Mouse (Mus musculus): ENCODE measurements around the gene Clba1. TPM values are rescaled to one million over a fixed set of nuclear protein-coding genes. Genes with fewer than 3 reads are reported as not detected.

Gene Clba1
- polyA plus RNA-seq, 1 experiment from 2014 or later = 4.1 TPM

GRCm38 (mm10) chr12:112793601-112794355 is 15.0 kb upstream of the Clba1 start:
- Histone ChIP-seq H3K4me2 (ENCODE audit: low read depth, low read length) (no peak overlapping the region), H3K36me3 (ENCODE audit: control insufficient read depth, insufficient read depth, low read length) (no peaks in the 10 kb centered on the region), H3K9me3 (ENCODE audit: control insufficient read depth, low read length) (no peaks in the 10 kb centered on the region), H3K4me1 (ENCODE audit: control insufficient read depth, insufficient read depth, low read length) (peaks cover 52% of the 10 kb centered on the region), H3K9ac (ENCODE audit: low read depth, low read length) (no peak overlapping the region), H3K27me3 (replicated peaks; ENCODE audit: control insufficient read depth, insufficient read depth, low read length) (no peaks in the 10 kb centered on the region), H3K4me3 (ENCODE audit: low read length) (no peak overlapping the region), H3K27ac (ENCODE audit: low read length) (no peak overlapping the region)
- ATAC-seq = peak; percentile 43
- 62% methylated on average over 13 of the region's 13 CpGs for whole genome bisulfite sequencing

DNA sequence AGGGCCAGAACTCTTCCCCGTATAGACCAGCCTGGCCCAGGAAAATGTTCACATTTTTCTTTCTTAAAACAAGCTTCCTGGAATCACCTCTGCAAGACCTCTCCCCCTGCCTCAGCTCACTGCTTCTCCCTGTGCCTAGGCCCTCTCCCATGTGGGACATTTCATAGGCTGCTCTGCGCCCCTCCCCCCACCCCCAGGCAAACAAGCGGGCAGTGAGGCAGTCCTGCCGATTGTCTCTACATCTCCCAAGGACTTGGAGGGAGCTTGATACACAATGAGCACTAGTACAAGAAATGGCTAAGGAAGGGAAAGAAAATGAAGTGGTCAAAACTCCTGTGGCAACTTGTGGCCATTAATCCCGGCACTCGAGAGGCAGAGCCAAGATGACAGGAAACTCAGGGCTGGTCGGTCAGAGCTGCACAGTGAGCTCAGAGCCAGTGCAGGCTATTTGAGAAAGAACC is 14.4 kb upstream of the Clba1 start:
- no peaks in the 10 kb centered on the region for H3K27me3 ChIP-seq (replicated peaks; ENCODE audit: control insufficient read depth, insufficient read depth, low read length)
- 24% methylated on average over 7 of the region's 7 CpGs for WGBS
- no peaks in the 10 kb centered on the region for H3K9me3 ChIP-seq (ENCODE audit: control insufficient read depth, low read length)
- peaks cover 58% of the 10 kb centered on the region for H3K4me1 ChIP-seq (ENCODE audit: control insufficient read depth, insufficient read depth, low read length)
- 0 out of 2 replicates have a peak overlapping the region, but pooled peaks have one; percentile 6 for H3K4me3 ChIP-seq (ENCODE audit: low read length)
- H3K27ac ChIP-seq (ENCODE audit: low read length) = peak overlapping the region; percentile 23; the same call in 1 of the 2 replicates
- no peak for ATAC-seq
- H3K4me2 ChIP-seq (ENCODE audit: low read depth, low read length) = peak overlapping the region; percentile 27; the same call in 1 of the 2 replicates
- H3K36me3 ChIP-seq (ENCODE audit: control insufficient read depth, insufficient read depth, low read length) = no peaks in the 10 kb centered on the region
- 0 out of 2 replicates have a peak overlapping the region, but pooled peaks have one; percentile 30 for H3K9ac ChIP-seq (ENCODE audit: low read depth, low read length)

GRCm38 (mm10) chr12:112794998-112795397 is 13.7 kb upstream of the Clba1 start:
- H3K27me3 ChIP-seq (replicated peaks; ENCODE audit: control insufficient read depth, insufficient read depth, low read length) = no peaks in the 10 kb centered on the region
- H3K36me3 ChIP-seq (ENCODE audit: control insufficient read depth, insufficient read depth, low read length) = no peaks in the 10 kb centered on the region
- WGBS = 88% methylated on average over 5 of the region's 5 CpGs
- H3K9ac ChIP-seq (ENCODE audit: low read depth, low read length) = peak overlapping the region; percentile 30
- peak overlapping the region; percentile 16; the same call in 1 of the 2 replicates for H3K27ac ChIP-seq (ENCODE audit: low read length)
- H3K9me3 ChIP-seq (ENCODE audit: control insufficient read depth, low read length) = no peaks in the 10 kb centered on the region
- peak overlapping the region; percentile 27 for H3K4me2 ChIP-seq (ENCODE audit: low read depth, low read length)
- peak overlapping the region; percentile 18; the same call in 1 of the 2 replicates for H3K4me3 ChIP-seq (ENCODE audit: low read length)
- ATAC-seq = no peak
- peaks cover 58% of the 10 kb centered on the region for H3K4me1 ChIP-seq (ENCODE audit: control insufficient read depth, insufficient read depth, low read length)

DNA sequence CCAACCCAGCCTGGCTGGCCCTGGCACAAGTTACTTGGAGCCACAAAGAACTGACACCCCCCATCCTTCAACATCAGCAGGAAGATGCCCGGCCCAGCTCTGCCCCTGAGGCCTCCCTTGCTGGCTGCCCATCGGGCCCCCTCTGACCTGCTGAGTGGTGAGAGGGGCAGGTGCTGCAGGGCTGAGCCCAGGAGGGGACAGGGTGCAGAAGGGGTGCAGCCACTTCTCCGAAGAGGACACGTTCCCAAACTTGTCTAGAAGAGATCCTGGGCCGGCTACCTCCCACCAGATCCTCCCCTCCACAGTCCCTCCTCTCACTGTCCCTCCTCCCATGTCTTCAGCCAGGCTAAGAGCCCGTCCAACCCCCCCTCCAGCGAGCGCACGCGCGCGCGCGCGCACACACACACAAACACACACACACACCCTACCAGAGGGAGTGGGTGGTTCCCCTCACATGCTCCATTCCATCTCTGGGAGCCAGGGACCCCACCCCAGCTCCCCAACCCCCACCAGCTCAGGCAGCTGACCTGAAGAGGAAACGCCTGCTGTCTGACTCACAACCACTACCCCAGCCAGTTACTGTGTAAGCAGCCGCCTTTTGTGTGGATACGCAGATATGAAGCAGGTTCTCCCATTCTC is 13.2 kb upstream of the Clba1 start:
- Histone ChIP-seq H3K27ac (ENCODE audit: low read length) (peak overlapping the region; percentile 16; the same call in 1 of the 2 replicates), H3K36me3 (ENCODE audit: control insufficient read depth, insufficient read depth, low read length) (no peaks in the 10 kb centered on the region), H3K4me2 (ENCODE audit: low read depth, low read length) (peak overlapping the region; percentile 27), H3K4me3 (ENCODE audit: low read length) (peak overlapping the region; percentile 18), H3K9me3 (ENCODE audit: control insufficient read depth, low read length) (no peaks in the 10 kb centered on the region), H3K4me1 (ENCODE audit: control insufficient read depth, insufficient read depth, low read length) (peaks cover 58% of the 10 kb centered on the region), H3K9ac (ENCODE audit: low read depth, low read length) (peak overlapping the region; percentile 30; the same call in 1 of the 2 replicates), H3K27me3 (replicated peaks; ENCODE audit: control insufficient read depth, insufficient read depth, low read length) (no peaks in the 10 kb centered on the region)
- 36% methylated on average over 18 of the region's 18 CpGs for WGBS
- ATAC-seq = peak; percentile 32; the same call in 1 of the 2 replicates

- WGBS = 45% methylated on average over 17 of the region's 17 CpGs
- Histone ChIP-seq H3K9me3 (ENCODE audit: control insufficient read depth, low read length) (no peaks in the 10 kb centered on the region), H3K4me1 (ENCODE audit: control insufficient read depth, insufficient read depth, low read length) (peaks cover 61% of the 10 kb centered on the region), H3K27me3 (replicated peaks; ENCODE audit: control insufficient read depth, insufficient read depth, low read length) (peaks cover 9% of the 10 kb centered on the region; the same call in 1 of the 2 replicates), H3K4me3 (ENCODE audit: low read length) (no peak overlapping the region), H3K9ac (ENCODE audit: low read depth, low read length) (no peak overlapping the region), H3K4me2 (ENCODE audit: low read depth, low read length) (no peak overlapping the region), H3K36me3 (ENCODE audit: control insufficient read depth, insufficient read depth, low read length) (no peaks in the 10 kb centered on the region), H3K27ac (ENCODE audit: low read length) (no peak overlapping the region)
- ATAC-seq = no peak
These were observed 11.9 kb upstream of the Clba1 start for GRCm38 (mm10) chr12:112796551-112797510.

DNA sequence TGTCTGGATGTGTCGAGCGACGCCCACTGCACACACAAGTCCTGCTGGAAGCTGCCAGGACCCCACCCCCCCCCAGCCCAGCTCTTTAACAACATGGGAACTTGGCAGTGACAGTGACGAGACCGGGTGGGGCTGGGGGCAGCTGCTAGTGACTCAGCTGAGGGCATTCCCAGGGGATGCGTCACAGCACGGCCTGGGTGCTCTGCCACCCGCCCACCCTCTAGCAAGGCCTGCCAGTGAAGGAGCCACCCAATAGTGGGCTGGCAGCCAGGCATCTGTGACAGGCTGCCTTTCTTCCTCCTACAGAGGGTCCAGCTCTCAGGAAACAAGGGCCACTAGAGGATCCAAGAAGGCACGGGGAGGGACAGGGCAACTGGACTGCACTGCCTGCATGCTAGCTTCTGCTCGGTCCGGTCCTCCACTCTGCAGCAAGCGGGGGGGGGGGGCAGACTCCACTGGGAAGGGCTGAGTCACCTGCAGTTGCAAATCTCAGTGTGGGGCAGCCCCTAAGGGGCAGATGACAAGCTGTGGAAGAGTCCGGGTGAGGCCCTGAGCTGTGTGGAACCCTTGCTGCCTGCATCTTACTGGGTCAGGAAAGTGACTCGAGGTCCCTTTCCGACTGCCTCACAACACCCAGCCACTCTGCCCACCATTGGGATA is 10.9 kb upstream of the Clba1 start:
- Histone ChIP-seq H3K27me3 (replicated peaks; ENCODE audit: control insufficient read depth, insufficient read depth, low read length) (peaks cover 9% of the 10 kb centered on the region; the same call in 1 of the 2 replicates), H3K4me3 (ENCODE audit: low read length) (no peak overlapping the region), H3K27ac (ENCODE audit: low read length) (no peak overlapping the region), H3K9ac (ENCODE audit: low read depth, low read length) (0 out of 2 replicates have a peak overlapping the region, but pooled peaks have one; percentile 4), H3K9me3 (ENCODE audit: control insufficient read depth, low read length) (no peaks in the 10 kb centered on the region), H3K36me3 (ENCODE audit: control insufficient read depth, insufficient read depth, low read length) (no peaks in the 10 kb centered on the region), H3K4me2 (ENCODE audit: low read depth, low read length) (no peak overlapping the region), H3K4me1 (ENCODE audit: control insufficient read depth, insufficient read depth, low read length) (peaks cover 70% of the 10 kb centered on the region)
- WGBS = 47% methylated on average over 15 of the region's 15 CpGs
- ATAC-seq = no peak

DNA sequence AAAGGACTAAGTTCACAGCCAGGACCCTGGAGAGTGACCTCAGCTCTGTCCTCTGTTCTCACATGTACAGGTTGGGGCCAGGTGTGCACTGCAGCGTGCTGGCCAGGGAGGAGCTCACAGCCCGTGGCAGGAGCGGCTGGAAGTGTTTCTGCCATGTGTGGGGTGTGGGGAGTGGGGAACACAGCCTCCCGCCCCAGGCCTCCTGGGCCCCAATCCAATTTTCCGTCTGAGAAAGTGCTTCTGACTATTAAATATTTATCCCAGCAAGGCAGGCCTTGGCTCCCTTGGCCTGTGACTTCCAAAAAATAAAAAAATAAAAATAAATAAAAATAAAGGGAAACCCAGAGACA is 10.4 kb upstream of the Clba1 start:
- no peak overlapping the region for H3K9ac ChIP-seq (ENCODE audit: low read depth, low read length)
- H3K4me2 ChIP-seq (ENCODE audit: low read depth, low read length) = no peak overlapping the region
- peaks cover 9% of the 10 kb centered on the region; the same call in 1 of the 2 replicates for H3K27me3 ChIP-seq (replicated peaks; ENCODE audit: control insufficient read depth, insufficient read depth, low read length)
- no peaks in the 10 kb centered on the region for H3K36me3 ChIP-seq (ENCODE audit: control insufficient read depth, insufficient read depth, low read length)
- no peak for ATAC-seq
- no peak overlapping the region for H3K27ac ChIP-seq (ENCODE audit: low read length)
- H3K4me1 ChIP-seq (ENCODE audit: control insufficient read depth, insufficient read depth, low read length) = peaks cover 65% of the 10 kb centered on the region
- H3K9me3 ChIP-seq (ENCODE audit: control insufficient read depth, low read length) = no peaks in the 10 kb centered on the region
- H3K4me3 ChIP-seq (ENCODE audit: low read length) = no peak overlapping the region
- 25% methylated on average over 5 of the region's 5 CpGs for WGBS

GRCm38 (mm10) chr12:112798716-112799115 is 10.0 kb upstream of the Clba1 start:
- peaks cover 9% of the 10 kb centered on the region; the same call in 1 of the 2 replicates for H3K27me3 ChIP-seq (replicated peaks; ENCODE audit: control insufficient read depth, insufficient read depth, low read length)
- 62% methylated on average over 5 of the region's 5 CpGs for WGBS
- no peak for ATAC-seq
- H3K4me3 ChIP-seq (ENCODE audit: low read length) = no peak overlapping the region
- H3K27ac ChIP-seq (ENCODE audit: low read length) = peak overlapping the region; percentile 57; the same call in 1 of the 2 replicates
- no peak overlapping the region for H3K9ac ChIP-seq (ENCODE audit: low read depth, low read length)
- H3K4me1 ChIP-seq (ENCODE audit: control insufficient read depth, insufficient read depth, low read length) = peaks cover 61% of the 10 kb centered on the region
- H3K9me3 ChIP-seq (ENCODE audit: control insufficient read depth, low read length) = no peaks in the 10 kb centered on the region
- H3K4me2 ChIP-seq (ENCODE audit: low read depth, low read length) = no peak overlapping the region
- no peaks in the 10 kb centered on the region for H3K36me3 ChIP-seq (ENCODE audit: control insufficient read depth, insufficient read depth, low read length)

Measured in intestine, embryonic 16.5 days (tissue).